Mouse (Mus musculus) megakaryocyte, embryonic 14.5 days (primary cell): ENCODE results near the gene Cobl.

Experiments used
- FLI1 ChIP-seq: IDR thresholded peaks from 2 replicates; pipeline ENCODE4 v1.6.1; 2012; ENCODE audit warnings: low read length, inconsistent platforms, mixed read lengths
- GATA1 ChIP-seq: IDR thresholded peaks from 3 replicates; pipeline ENCODE4 v1.6.1; 2012; ENCODE audit warnings: mixed read lengths, low read length, inconsistent platforms, borderline replicate concordance

DNA sequence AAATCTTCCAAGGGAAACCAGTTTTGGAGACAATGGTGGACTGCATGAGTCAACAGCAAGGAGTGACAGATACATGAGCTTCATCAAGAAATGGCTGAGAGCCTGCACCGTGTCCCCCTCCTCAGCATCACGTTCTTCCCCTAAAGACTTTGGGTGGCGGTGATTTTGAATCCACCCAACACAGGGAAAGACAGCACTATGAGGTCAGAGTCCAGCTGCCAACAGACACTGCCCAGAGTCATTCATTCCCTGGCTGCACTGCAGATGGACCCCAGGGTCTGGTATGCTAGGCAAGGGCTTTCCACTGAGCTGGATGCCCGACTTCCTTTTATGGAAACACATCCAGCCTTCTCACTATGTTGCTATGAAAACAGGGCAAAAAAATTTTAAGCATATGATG, 106.2 kb downstream of the Cobl start:
- no peak for TF ChIP-seq GATA1
- TF ChIP-seq FLI1 = no peak
